Mouse (Mus musculus) embryonic facial prominence, embryonic 11.5 days (tissue): ENCODE data around the gene Adrb1. TPM values are rescaled to one million over a fixed set of nuclear protein-coding genes. Genes with fewer than 3 reads are reported as not detected.
"Not testable (repeated sequence)": the region's sequence is repeated elsewhere in the genome, so short reads cannot be mapped to it uniquely, and the experiment has no call there.

ENCODE experiments used
- ATAC-seq: fragments of 200-750 bp; cut with Nextera tagmentation; replicated peaks from 2 replicates; pipeline ENCODE4 v1.8.0; 2017; ENCODE audit warnings: low read depth; ENCODE audit not compliant: insufficient number of reproducible peaks, low FRiP score, low TSS enrichment
- DNase-seq: peaks from one replicate; pipeline ENCODE4 v3.0.0-alpha.2; 2015; ENCODE audit warnings: low spot score
- H3K27ac ChIP-seq: fragments of 300-500 bp; sonication (generic); replicated peaks from 2 replicates; pipeline ENCODE4 v1.5.1; 2014; ENCODE audit warnings: mild to moderate bottlenecking, low read depth, low read length, control low read depth
- H3K27me3 ChIP-seq: fragments of 300-500 bp; sonication (generic); 2 replicates; pipeline ENCODE4 v1.6.1; 2014; ENCODE audit warnings: mild to moderate bottlenecking, low read length, moderate library complexity, mixed read lengths; ENCODE audit not compliant: control insufficient read depth, insufficient read depth
- H3K36me3 ChIP-seq: fragments of 300-500 bp; sonication (generic); replicated peaks from 2 replicates; pipeline ENCODE4 v1.6.1; 2014; ENCODE audit warnings: low read depth, mild to moderate bottlenecking, low read length, moderate library complexity, mixed read lengths; ENCODE audit not compliant: control insufficient read depth, insufficient read depth
- H3K4me1 ChIP-seq: fragments of 300-500 bp; sonication (generic); 2 replicates; pipeline ENCODE4 v1.6.1; 2014; ENCODE audit warnings: low read length, mixed read lengths; ENCODE audit not compliant: control insufficient read depth, insufficient read depth
- H3K4me2 ChIP-seq: fragments of 300-500 bp; sonication (generic); 2 replicates; pipeline ENCODE4 v1.6.1; 2014; ENCODE audit warnings: low read depth, mild to moderate bottlenecking, control low read depth, low read length, moderate library complexity
- H3K4me3 ChIP-seq: fragments of 300-500 bp; sonication (generic); 2 replicates; pipeline ENCODE4 v1.5.1; 2014; ENCODE audit warnings: low read depth, low read length, control low read depth
- H3K9ac ChIP-seq: fragments of 300-500 bp; sonication (generic); replicated peaks from 2 replicates; pipeline ENCODE4 v1.6.1; 2014; ENCODE audit warnings: mild to moderate bottlenecking, control low read depth, low read length
- H3K9me3 ChIP-seq: fragments of 300-500 bp; sonication (generic); replicated peaks from 2 replicates; pipeline ENCODE4 v1.6.1; 2016; ENCODE audit warnings: mild to moderate bottlenecking, low read length, inconsistent platforms, mixed read lengths; ENCODE audit not compliant: control insufficient read depth
- WGBS: fragments of 180-500 bp; shearing (Covaris S2); extraction: QIAGEN DNeasy Blood & Tissue Kit; methylation state at CpG from one replicate; pipeline ENCODE4 v1.1.7; 2014; 5-methylcytosine and 5-hydroxymethylcytosine counted together
- polyA plus RNA-seq: library from polyadenylated mRNA; unstranded; fragments of >200 nt; fragmentation: Nextera tagmentation; extraction: Ambion mirVana; gene quantifications from 2 replicates; pipeline ENCODE4 v1.2.1, GENCODE M21; 2014

The Adrb1 gene
- polyA plus RNA-seq, 1 experiment from 2014 or later = 0.42 TPM

GRCm38 (mm10) chr19:56774408-56774962 lies 52.5 kb downstream of the Adrb1 start:
- no peak overlapping the region for H3K4me2 ChIP-seq

DNA sequence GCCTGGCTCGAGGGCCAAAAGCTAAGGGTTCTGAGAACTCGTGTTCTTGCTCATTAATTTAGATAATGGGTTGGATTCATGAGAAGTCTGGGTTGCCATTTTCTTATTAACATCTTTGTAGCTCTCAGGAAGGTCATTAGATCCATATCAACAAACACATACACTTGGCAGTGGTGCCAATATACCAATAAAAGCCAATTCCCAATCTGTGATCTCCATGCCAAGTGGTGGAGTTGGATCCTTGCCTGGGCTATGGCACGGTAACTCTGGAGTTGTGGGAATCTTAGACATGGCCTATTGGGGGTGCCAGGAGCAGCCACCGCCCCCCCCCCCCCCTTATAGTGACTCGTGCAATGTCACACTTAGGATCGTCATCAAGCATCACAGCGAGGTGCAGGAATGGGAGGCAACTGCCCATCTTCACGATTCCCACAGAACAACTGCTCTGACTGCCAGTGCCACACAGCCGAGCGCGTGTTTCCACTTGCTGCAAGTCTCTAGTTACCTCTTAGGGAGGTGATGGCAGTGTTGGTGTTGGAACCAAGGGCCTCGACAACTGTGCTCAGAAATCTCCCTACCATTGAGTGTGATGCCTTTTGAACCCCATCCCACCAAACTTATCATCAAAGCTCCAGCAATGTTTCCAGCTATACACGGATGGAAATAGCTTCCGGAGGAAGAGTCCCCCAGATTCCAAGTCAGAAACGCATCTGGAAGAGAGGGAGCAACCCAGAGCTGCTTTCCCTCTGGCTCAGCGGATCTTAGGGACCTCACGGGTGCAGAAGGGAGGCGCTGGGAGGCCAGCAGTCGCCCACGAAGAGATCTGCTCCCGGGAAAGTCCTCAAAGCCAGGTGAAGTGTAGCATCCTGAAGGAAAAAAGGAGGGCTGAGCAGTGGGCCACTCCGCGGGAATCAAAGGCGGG lies 53.2 kb downstream of the Adrb1 start:
- Histone ChIP-seq H3K4me3 (peak overlapping the region; percentile 15), H3K36me3 (no peaks in the 10 kb centered on the region), H3K27ac (no peak overlapping the region), H3K4me1 (0 out of 2 replicates have a peak, but pooled peaks cover 2% of the 10 kb centered on the region), H3K27me3 (0 out of 2 replicates have a peak, but pooled peaks cover 4% of the 10 kb centered on the region), H3K9me3 (no peaks in the 10 kb centered on the region), H3K9ac (peak overlapping the region; percentile 26), H3K4me2 (peak overlapping the region; percentile 43)
- WGBS = 38% methylated on average over 24 of the region's 24 CpGs
- ATAC-seq = no peak
- no peak for DNase-seq

More at GRCm38 (mm10) chr19:56774408-56774962, 52.5 kb downstream of the Adrb1 start:
- ATAC-seq (no peak), DNase-seq (no peak)
- WGBS = 74% methylated on average over 9 of the region's 9 CpGs
- 0 out of 2 replicates have a peak, but pooled peaks cover 4% of the 10 kb centered on the region for H3K27me3 ChIP-seq
- no peak overlapping the region for H3K4me3 ChIP-seq
- no peaks in the 10 kb centered on the region for H3K9me3 ChIP-seq
- H3K36me3 ChIP-seq = no peaks in the 10 kb centered on the region
- no peak overlapping the region for H3K9ac ChIP-seq
- no peak overlapping the region for H3K27ac ChIP-seq
- 0 out of 2 replicates have a peak, but pooled peaks cover 2% of the 10 kb centered on the region for H3K4me1 ChIP-seq

DNA sequence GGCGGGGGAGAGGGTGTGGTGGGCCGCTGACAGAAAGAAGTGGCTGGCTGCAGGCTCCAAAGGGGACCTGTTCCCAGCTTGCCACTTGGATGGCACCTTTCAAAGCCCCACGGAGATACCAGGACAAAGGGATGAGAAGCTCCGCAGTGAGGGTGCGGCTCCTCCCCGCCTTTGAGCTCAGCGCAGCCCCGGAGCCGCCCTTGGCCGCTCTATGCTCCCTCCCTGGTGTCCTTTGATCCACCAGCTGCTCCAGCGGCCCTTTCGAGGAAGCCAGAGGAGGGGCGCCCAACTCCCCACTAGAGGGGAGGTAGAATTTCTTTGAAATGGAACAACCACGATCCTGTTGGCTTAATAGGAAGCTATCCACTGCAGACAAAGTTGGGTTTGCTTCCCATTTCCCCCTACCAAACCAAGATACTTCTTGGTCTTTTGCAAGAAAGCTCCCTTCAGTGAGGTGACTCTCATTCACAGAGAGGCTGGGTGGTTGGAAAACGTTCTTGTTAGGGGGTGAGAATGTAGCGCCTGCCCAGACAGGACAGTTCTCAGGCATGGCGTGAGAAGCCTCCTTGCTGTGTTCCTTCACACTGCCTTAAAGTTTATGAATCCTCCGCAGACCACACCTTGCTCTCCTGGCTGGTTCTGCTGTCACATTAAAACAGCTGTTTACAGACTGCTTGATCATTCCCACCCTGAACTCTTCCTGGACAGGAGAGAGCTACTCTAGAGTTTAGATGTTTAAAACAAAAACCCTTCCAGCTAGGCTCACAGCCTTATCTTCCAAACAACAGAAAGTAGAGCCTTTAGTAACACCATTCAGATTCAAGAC lies 54.1 kb downstream of the Adrb1 start:
- DNase-seq = peak; percentile 60
- H3K27me3 ChIP-seq = 0 out of 2 replicates have a peak, but pooled peaks cover 4% of the 10 kb centered on the region
- no peak overlapping the region for H3K27ac ChIP-seq
- WGBS = 8% methylated on average over 18 of the region's 18 CpGs
- ATAC-seq = no peak
- H3K4me1 ChIP-seq = 0 out of 2 replicates have a peak, but pooled peaks cover 2% of the 10 kb centered on the region
- H3K4me2 ChIP-seq = peak overlapping the region; percentile 43
- H3K4me3 ChIP-seq = peak overlapping the region; percentile 15
- H3K9me3 ChIP-seq = no peaks in the 10 kb centered on the region
- peak overlapping the region; percentile 26 for H3K9ac ChIP-seq
- no peaks in the 10 kb centered on the region for H3K36me3 ChIP-seq

- Histone ChIP-seq H3K27ac (no peak overlapping the region), H3K27me3 (0 out of 2 replicates have a peak, but pooled peaks cover 4% of the 10 kb centered on the region)
These were observed 54.9 kb downstream of the Adrb1 start for GRCm38 (mm10) chr19:56776719-56777382.

DNA sequence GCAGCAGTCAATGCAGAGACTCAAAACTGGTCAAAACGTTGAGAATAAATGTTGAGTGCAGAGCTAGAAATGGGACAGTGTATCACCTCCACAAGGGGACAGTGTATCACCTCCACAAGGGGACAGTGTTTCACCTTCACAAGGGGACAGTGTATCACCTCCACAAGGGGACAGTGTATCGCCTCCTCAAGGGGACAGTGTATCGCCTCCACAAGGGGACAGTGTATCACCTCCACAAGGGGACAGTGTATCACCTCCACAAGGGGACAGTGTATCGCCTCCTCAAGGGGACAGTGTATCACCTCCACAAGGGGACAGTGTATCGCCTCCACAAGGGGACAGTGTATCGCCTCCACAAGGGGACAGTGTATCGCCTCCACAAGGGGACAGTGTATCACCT lies 56.5 kb downstream of the Adrb1 start:
- not testable (repeated sequence) for DNase-seq, H3K9me3 ChIP-seq, H3K4me3 ChIP-seq, H3K36me3 ChIP-seq, H3K27me3 ChIP-seq, H3K4me2 ChIP-seq, H3K27ac ChIP-seq, ATAC-seq, H3K4me1 ChIP-seq, H3K9ac ChIP-seq
- WGBS = 86% methylated on average over 7 of the region's 7 CpGs

More at GRCm38 (mm10) chr19:56776719-56777382, 54.9 kb downstream of the Adrb1 start:
- H3K4me3 ChIP-seq = no peak overlapping the region
- 39% methylated on average over 16 of the region's 16 CpGs for WGBS
- no peaks in the 10 kb centered on the region for H3K36me3 ChIP-seq
- DNase-seq (peak; percentile 63), ATAC-seq (peak; percentile 56; the same call in 1 of the 2 replicates)
- 0 out of 2 replicates have a peak, but pooled peaks cover 2% of the 10 kb centered on the region for H3K4me1 ChIP-seq
- peak overlapping the region; percentile 21; the same call in 1 of the 2 replicates for H3K4me2 ChIP-seq
- no peak overlapping the region for H3K9ac ChIP-seq
- H3K9me3 ChIP-seq = no peaks in the 10 kb centered on the region

Other genes starting within 250 kb of the Adrb1 start
- 19.0 and 25.3 TPM in 2 replicates for gene Dclre1a, start 174.0 kb upstream of the Adrb1 start, polyA plus RNA-seq
- 13.7 and 16.2 TPM in 2 replicates for gene Nhlrc2, start 173.9 kb upstream of the Adrb1 start, polyA plus RNA-seq
- gene Ccdc186, start 100.0 kb downstream of the Adrb1 start, polyA plus RNA-seq = 16.2 and 21.4 TPM in 2 replicates
- gene Tdrd1, start 104.0 kb downstream of the Adrb1 start, polyA plus RNA-seq = 0.93 and 0.98 TPM in 2 replicates
- 2.7 and 3.3 TPM in 2 replicates for gene Vwa2, start 152.1 kb downstream of the Adrb1 start, polyA plus RNA-seq